Mouse (Mus musculus) E14TG2a.4 (cell line): ENCODE data around the gene Ccdc54.

ENCODE experiments used
- CTCF ChIP-seq: conservative IDR thresholded peaks from 2 replicates; pipeline ENCODE4 v1.5.1; 2014; ENCODE audit warnings: low read length
- NANOG ChIP-seq: IDR thresholded peaks from 2 replicates; pipeline ENCODE4 v1.6.1; 2014; ENCODE audit warnings: borderline replicate concordance, low read length, mixed read lengths

DNA sequence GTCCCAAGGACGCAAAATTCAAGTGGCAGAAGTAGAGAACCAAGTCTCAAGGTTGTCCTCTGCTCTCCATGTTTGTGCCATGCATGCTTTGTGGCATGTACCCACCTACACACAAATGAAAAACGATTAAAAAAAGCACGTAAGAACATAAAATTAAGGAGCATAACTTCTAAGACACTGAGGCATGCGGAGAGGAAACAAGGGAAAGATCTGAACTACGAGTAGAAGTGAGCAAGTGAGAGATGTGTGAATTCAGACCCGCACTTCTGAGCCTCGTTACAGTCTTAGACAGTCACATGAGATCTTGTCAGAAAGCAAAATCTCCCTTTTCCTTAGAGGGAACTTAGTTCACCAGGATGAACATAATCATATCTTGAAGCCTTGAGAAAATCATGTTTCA, 3.8 kb downstream of the Ccdc54 start:
- no peak for TF ChIP-seq CTCF
- no peak for TF ChIP-seq NANOG
